Mouse (Mus musculus) E14TG2a.4 (cell line): ENCODE measurements around the gene Gpr157.

Source experiments
- CTCF ChIP-seq: conservative IDR thresholded peaks from 2 replicates; pipeline ENCODE4 v1.5.1; 2014; ENCODE audit warnings: low read length
- NANOG ChIP-seq: IDR thresholded peaks from 2 replicates; pipeline ENCODE4 v1.6.1; 2014; ENCODE audit warnings: borderline replicate concordance, low read length, mixed read lengths
- POU5F1 ChIP-seq: IDR thresholded peaks from 2 replicates; pipeline ENCODE4 v1.6.1; 2014; ENCODE audit warnings: low read length, borderline replicate concordance

DNA sequence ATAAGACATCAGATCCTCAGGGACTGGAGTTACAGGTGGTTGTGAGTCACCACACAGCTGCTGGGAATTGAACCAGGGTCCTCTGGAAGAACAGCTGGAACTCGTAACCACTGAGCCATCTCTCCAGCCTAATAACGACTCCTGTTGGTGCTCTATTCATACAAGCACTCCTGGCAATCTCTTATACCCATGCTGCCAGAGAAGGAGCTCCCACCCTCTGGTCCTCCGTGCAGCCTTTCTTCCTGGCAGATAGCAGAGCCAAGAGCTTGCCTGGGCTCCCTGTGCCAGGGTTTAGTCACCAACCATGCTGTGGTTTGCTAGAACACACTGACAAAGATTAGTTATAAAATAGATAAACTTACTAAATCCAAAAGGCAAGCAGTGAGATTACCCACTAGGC, 22.5 kb downstream of the Gpr157 start:
- TF ChIP-seq CTCF (no peak), NANOG (no peak), POU5F1 (no peak)
